Mouse (Mus musculus): ENCODE measurements around the gene Bad. TPM values are rescaled to one million over a fixed set of nuclear protein-coding genes. Genes with fewer than 3 reads are reported as not detected.
"Not testable (repeated sequence)": the region's sequence is repeated elsewhere in the genome, so short reads cannot be mapped to it uniquely, and the experiment has no call there.

The Bad gene
- total RNA-seq (2014; rRNA removed), result 56.5 and 94.9 TPM in 2 replicates
- 95.3 and 111 TPM in 2 replicates for polyA plus RNA-seq (2015; fragmentation: Nextera tagmentation; extraction: Ambion mirVana)

DNA sequence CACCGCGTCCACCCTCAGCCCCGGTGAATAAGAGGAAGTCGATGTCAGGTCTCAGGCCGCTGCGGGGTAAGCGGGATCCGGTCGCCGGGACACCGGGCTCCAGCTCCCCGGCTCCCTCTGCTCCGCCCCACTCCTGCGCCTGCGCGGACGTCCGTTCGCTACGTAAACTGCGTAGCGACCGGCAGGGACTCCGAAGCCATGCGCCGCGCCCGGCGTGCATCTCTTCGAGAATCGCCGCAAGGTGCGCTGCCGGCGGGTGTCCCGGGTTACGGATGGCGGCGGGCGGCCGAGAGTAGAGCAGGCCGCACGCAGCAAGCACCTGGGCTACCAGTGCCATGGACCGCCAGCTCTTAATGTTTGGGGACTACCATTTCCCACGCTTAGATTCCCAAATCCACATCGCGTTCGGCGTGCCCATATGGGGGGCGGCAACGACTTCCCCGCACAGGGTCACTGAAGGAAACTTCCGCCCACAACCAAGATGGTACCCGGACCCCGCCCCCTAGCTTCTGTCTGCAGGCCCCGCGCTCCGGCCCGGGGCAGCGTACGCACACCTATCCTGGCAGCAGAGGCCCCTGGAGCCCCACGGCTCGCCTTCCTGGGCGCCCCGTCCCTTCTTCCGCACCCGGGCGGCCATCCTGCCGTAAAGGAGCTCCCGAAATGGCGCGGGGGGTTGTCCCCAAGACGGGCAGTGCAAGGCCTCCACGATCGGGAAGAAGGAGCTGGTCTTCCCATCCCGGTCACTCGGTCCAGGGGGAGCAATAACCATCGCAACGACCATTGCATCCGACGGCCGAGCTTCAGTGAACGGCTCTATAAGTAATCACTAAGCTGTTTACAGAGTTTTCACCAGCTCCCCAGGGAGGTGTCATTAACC lies at the start of gene Bad:
Bad (plus strand) TSS at position 490 of the 877 bp plus-strand sequence.
- peaks cover 20% of the 10 kb centered on the region for H3K4me1 ChIP-seq (ENCODE audit: insufficient read depth)
- ATAC-seq (peak; percentile 85), DNase-seq (peak; percentile 98)
- peak within 1 kb of the TSS; percentile 88 for H3K4me3 ChIP-seq (ENCODE audit: low read depth, low read length)
- WGBS, result 2% methylated on average over 83 of the region's 83 CpGs
- H3K36me3 ChIP-seq (ENCODE audit: insufficient read depth), result peaks cover 16% of the 10 kb centered on the region
- peak within 1 kb of the TSS; percentile 97 for H3K4me2 ChIP-seq (ENCODE audit: low read depth)
- TF ChIP-seq CTCF (IDR thresholded peaks at IDR 0.05; ENCODE audit: low read depth), result peak; percentile 14; the same call in 1 of the 2 replicates
- peak within 1 kb of the TSS; percentile 95 for H3K27ac ChIP-seq (ENCODE audit: low read depth, low read length)
- no peaks in the 10 kb centered on the region for H3K27me3 ChIP-seq (ENCODE audit: insufficient read depth, low read length)
- no peaks in the 10 kb centered on the region for H3K9me3 ChIP-seq (ENCODE audit: low read length)
- peak within 1 kb of the TSS; percentile 93 for H3K9ac ChIP-seq

GRCm38 (mm10) chr19:6892512-6892911 lies 49.1 kb upstream of the Bad start:
- Histone ChIP-seq H3K36me3 (ENCODE audit: insufficient read depth) (no peaks in the 10 kb centered on the region), H3K4me2 (ENCODE audit: low read depth) (no peak overlapping the region), H3K9me3 (ENCODE audit: low read length) (0 out of 2 replicates have a peak, but pooled peaks cover 2% of the 10 kb centered on the region), H3K27me3 (ENCODE audit: insufficient read depth, low read length) (no peaks in the 10 kb centered on the region), H3K4me1 (ENCODE audit: insufficient read depth) (no peaks in the 10 kb centered on the region), H3K9ac (no peak overlapping the region), H3K27ac (ENCODE audit: low read depth, low read length) (no peak overlapping the region), H3K4me3 (ENCODE audit: low read depth, low read length) (no peak overlapping the region)
- DNase-seq, result no peak
- WGBS, result 76% methylated on average over 4 of the region's 4 CpGs
- TF ChIP-seq CTCF (IDR thresholded peaks at IDR 0.05; ENCODE audit: low read depth), result no peak
- no peak for ATAC-seq

DNA sequence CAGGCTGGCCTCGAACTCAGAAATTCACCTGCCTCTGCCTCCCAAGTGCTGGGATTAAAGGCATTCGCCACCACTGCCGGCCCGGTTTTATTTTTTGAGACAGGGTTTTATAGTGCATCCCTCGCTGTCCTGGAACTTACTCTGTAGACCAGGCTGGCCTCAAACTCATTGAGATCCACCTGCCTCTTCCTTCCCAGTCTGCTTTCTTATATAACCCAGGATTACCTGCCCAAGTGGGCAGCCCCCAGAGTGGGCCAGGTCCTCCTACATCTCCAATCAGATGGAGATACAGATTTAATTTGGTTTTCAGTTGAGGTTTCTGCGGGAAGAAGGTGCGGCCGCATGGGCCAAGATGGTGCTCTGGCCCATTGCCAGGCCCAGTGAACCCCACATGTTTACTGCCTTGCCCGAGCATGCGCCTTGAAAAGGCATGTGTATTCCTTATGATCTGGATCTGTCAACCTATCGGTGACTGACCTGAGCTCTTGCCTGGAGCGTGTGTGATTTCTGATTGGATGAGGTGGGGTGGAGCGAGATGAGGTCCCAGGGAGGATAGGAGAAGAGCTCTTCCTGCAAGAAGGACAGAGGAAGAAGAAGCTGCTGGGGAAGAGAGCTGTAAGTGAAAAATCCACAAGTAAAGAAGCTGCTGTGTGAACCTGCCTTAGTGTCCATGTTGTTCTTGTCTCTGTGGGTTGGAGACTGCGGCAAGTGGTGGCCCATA lies 47.8 kb upstream of the Bad start:
- ATAC-seq (no peak), DNase-seq (no peak)
- Histone ChIP-seq H3K4me3 (ENCODE audit: low read depth, low read length) (no peak overlapping the region), H3K9me3 (ENCODE audit: low read length) (0 out of 2 replicates have a peak, but pooled peaks cover 3% of the 10 kb centered on the region), H3K9ac (no peak overlapping the region), H3K27ac (ENCODE audit: low read depth, low read length) (no peak overlapping the region), H3K4me1 (ENCODE audit: insufficient read depth) (no peaks in the 10 kb centered on the region), H3K4me2 (ENCODE audit: low read depth) (no peak overlapping the region), H3K27me3 (ENCODE audit: insufficient read depth, low read length) (no peaks in the 10 kb centered on the region), H3K36me3 (ENCODE audit: insufficient read depth) (no peaks in the 10 kb centered on the region)
- 92% methylated on average over 14 of the region's 14 CpGs for whole genome bisulfite sequencing
- TF ChIP-seq CTCF (IDR thresholded peaks at IDR 0.05; ENCODE audit: low read depth), result no peak

GRCm38 (mm10) chr19:6895608-6896305 lies 45.9 kb upstream of the Bad start:
- ATAC-seq; H3K36me3 ChIP-seq (ENCODE audit: insufficient read depth); H3K27ac ChIP-seq (ENCODE audit: low read depth, low read length); DNase-seq; H3K4me2 ChIP-seq (ENCODE audit: low read depth); H3K4me3 ChIP-seq (ENCODE audit: low read depth, low read length); H3K4me1 ChIP-seq (ENCODE audit: insufficient read depth); H3K9ac ChIP-seq; H3K27me3 ChIP-seq (ENCODE audit: insufficient read depth, low read length); H3K9me3 ChIP-seq (ENCODE audit: low read length): not testable (repeated sequence)
- WGBS, result 93% methylated on average over 18 of the region's 18 CpGs

DNA sequence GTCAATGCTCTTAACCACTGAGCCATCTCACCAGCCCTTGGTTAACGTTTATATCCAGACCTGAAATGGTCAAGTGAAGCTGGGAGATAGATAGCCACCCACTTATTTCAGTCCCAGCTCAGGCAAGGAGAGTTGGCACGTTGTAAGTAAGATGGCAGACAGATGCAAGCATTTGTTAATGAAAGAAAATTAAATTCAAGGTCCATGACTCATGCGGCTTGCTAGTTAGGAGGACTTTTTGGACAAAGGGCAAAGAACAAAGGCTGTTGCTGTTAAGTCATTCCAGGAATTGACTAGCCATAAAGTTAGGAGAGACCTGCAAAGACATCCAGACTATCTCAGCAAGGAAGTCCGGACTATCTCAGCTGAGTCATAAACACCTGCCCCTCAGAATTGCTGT lies 42.0 kb upstream of the Bad start:
- Histone ChIP-seq H3K4me2 (ENCODE audit: low read depth) (no peak overlapping the region), H3K9ac (no peak overlapping the region), H3K36me3 (ENCODE audit: insufficient read depth) (peaks cover under 1% of the 10 kb centered on the region; the same call in 1 of the 2 replicates), H3K4me1 (ENCODE audit: insufficient read depth) (no peaks in the 10 kb centered on the region), H3K4me3 (ENCODE audit: low read depth, low read length) (no peak overlapping the region), H3K9me3 (ENCODE audit: low read length) (0 out of 2 replicates have a peak, but pooled peaks cover 3% of the 10 kb centered on the region), H3K27ac (ENCODE audit: low read depth, low read length) (no peak overlapping the region), H3K27me3 (ENCODE audit: insufficient read depth, low read length) (no peaks in the 10 kb centered on the region)
- WGBS, result 80% methylated on average over 4 of the region's 4 CpGs
- no peak for ATAC-seq
- TF ChIP-seq CTCF (IDR thresholded peaks at IDR 0.05; ENCODE audit: low read depth), result no peak
- DNase-seq, result no peak

DNA sequence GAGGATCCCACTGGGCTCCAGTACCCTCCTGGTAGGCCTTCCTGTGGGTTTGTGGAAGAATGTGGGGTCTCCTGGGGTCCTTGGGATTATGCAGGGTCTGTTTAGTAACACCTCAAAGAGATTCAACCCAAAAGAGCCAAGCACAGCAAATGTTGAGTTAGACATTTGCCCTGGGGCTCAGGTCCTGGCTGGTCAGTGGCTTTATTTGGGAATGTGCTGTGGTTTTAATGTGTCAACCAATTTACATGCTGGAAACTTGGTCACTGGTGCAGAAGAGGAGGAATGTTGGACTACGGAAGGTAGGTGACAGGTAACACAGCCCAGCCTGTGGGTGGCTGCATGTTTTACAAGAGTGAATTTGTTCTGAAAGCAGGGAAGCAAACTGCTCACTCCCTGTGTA lies 38.6 kb upstream of the Bad start:
- Histone ChIP-seq H3K4me2 (ENCODE audit: low read depth) (no peak overlapping the region), H3K36me3 (ENCODE audit: insufficient read depth) (peaks cover 21% of the 10 kb centered on the region), H3K27me3 (ENCODE audit: insufficient read depth, low read length) (no peaks in the 10 kb centered on the region), H3K9ac (no peak overlapping the region), H3K27ac (ENCODE audit: low read depth, low read length) (no peak overlapping the region), H3K4me3 (ENCODE audit: low read depth, low read length) (no peak overlapping the region), H3K9me3 (ENCODE audit: low read length) (no peaks in the 10 kb centered on the region), H3K4me1 (ENCODE audit: insufficient read depth) (0 out of 2 replicates have a peak, but pooled peaks cover 2% of the 10 kb centered on the region)
- DNase-seq, result no peak
- no peak for TF ChIP-seq CTCF (IDR thresholded peaks at IDR 0.05; ENCODE audit: low read depth)
- WGBS, result 94% methylated on average over 1 of the region's 1 CpGs
- ATAC-seq, result no peak

All from forebrain, postnatal 0 days (tissue).